Mouse (Mus musculus) MEL-GATA-1-ER (cell line): Measurements from ENCODE around the gene Icam4.
A peak's percentile ranks its signal among the peaks of the same experiment; 100 is the strongest.
"Not testable (repeated sequence)": the region's sequence is repeated elsewhere in the genome, so short reads cannot be mapped to it uniquely, and the experiment has no call there.

Experiments
- DNase-seq: peaks from one replicate; pipeline ENCODE4 v3.0.0-alpha.2; 2012; ENCODE audit warnings: low read depth; ENCODE audit errors: extremely low read depth

Gene Icam4

GRCm38 (mm10) chr9:21029291-21030054 is at the start of gene Icam4:
Gene Icam4 (plus strand): TSS chr9:21029373.
- peak; percentile 94 for DNase-seq

DNA sequence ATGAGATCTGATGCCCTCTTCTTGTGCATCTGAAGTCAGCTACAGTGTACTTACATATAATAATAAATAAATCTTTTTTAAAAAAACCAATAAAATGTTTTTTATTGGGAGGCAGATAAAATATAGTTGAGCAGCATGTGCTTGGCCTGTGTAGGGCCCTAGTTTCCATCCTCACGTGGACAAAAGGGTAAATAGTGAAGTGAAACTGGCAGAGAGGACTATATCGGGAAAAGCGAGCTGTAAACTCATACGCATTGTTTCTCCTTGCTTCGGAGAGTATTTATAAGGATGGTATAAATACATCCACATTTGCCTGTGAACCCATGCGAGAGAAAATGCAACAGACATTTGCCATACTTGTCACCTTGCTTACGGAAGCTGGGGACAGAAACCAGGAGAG is 49.4 kb upstream of the Icam4 start:
- DNase-seq = no peak

DNA sequence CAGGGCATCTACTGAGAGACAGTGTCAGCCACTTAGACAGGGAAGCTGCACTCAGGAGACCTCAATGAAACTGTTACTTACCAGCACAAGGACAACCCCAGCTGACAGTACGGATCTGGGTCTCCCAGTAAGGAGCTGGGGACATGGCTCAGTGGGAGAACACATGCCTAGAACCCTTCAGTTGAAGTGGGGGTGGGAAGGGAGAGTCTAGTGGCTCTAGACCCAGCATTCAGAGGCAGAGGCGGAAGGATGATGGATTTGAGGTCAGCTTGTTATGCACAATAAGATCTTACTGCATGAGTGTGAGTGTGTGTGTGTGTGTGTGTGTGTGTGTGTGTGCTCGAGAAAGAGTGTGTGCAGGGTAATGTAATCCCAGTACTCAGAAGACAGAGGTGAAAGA is 47.0 kb upstream of the Icam4 start:
- no peak for DNase-seq

DNA sequence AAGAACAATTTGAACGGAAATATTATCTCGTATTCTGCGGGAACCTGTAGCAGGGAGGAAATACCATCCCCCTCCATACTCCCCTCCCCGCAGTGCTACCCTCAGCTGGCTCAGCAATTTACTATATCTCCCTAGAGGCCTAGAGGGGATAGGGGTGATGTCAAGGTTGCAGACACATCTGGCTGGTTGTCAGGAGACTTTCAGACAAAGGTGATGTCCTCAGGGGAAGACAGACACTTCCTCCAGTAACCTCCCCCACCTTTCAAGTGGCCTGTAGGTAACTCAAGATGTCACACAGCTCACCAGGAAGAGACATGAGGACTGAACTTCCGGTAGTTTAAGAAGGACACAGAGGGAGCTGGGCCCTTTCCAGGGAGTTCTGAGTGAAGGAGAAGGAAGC is 46.0 kb upstream of the Icam4 start:
- no peak for DNase-seq

DNA sequence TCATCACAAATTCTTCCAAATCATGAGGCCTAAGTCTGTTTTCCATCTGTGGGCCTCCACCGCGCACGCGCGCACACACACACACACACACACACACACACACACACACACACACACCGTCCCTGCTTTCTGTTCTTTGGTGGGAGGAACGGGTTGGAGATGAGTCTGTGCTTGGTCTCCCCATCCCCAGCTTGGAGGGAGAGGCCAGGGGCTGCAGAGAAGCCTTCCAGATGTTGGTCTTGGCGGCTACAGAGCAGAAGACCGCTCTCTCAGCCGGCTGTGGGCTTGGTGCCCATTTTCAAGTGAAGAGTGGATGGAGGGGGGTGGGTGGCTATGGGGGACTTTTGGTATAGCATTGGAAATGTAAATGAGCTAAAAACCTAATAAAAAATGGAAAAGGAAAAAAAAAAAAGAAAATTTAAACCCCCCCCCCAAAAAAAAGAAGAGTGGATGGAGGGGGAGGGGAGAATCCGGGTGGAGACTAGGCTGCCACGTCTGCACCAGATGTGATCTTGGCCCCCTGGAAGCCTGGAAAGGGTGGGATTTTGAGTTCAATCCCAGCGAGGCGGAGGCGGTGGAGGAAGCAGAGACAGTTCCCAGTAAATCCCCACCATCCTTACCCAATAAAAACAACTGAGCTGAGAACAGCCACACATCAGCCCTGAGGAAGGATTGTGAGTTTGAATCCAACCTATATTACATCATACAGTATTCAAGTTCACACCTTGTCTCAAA is 42.1 kb upstream of the Icam4 start:
- DNase-seq = no peak

DNA sequence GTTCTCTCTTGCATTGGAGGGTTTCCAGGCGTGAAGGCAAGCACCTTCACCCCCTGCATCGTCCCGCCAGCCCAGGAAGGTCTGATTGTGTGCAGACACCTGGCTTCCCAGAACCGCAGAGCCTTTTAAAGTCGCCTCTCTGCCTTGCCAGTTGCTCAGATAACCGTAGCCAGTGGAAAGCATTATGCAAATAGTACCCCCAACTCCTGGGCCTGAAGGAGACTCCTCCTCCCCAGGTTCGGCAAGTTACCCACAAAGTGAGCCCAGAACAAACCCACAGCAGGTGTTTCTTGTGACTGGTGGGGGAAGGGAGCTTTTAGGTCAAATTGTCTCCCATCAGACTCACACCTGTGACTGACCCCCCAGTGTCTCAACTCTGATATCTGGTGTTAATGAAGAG is 41.2 kb upstream of the Icam4 start:
- no peak for DNase-seq

DNA sequence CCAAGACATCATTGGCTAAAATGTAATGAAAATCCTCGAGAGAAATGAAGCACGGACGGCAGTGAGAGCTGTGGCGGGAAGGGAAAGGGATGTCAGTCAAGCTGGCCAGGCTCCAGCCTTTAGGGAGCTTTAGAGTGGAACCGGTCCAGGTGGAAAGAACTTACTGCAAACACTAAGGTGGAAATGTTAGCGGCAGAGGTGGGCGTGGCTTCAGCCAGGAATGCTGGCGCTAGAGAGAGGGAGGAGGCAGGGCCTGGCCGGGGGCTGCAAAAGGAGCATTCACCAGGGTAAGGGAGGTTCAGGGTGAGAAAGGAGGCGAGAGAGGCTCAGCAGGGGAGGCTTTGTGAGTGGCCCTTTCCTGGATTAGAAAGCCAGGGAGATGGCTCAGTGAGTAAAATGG is 38.3 kb upstream of the Icam4 start:
- DNase-seq = no peak

GRCm38 (mm10) chr9:20991587-20991986 is 37.6 kb upstream of the Icam4 start:
- DNase-seq = no peak

GRCm38 (mm10) chr9:20993165-20993898 is 35.8 kb upstream of the Icam4 start:
- no peak for DNase-seq

DNA sequence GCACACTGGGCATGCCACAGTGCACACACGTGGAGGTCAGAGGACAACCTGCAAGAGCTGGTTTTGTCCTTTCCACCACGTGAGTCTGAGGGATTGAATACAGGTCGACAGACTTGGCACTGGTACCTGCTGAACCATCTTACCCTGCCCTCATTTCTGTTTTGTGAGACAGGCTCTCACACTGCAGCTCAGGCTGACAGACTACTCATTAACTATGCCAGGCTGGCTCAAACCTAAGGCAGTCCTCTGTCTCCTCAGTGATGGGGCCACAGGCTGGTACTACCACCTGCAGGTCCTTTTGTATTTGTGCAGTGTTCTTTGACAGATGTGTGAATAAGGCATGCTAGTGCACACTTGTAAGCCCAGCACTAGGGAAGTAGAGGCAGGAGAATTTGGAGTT is 34.1 kb upstream of the Icam4 start:
- no peak for DNase-seq

GRCm38 (mm10) chr9:20997065-20997464 is 32.1 kb upstream of the Icam4 start:
- no peak for DNase-seq

DNA sequence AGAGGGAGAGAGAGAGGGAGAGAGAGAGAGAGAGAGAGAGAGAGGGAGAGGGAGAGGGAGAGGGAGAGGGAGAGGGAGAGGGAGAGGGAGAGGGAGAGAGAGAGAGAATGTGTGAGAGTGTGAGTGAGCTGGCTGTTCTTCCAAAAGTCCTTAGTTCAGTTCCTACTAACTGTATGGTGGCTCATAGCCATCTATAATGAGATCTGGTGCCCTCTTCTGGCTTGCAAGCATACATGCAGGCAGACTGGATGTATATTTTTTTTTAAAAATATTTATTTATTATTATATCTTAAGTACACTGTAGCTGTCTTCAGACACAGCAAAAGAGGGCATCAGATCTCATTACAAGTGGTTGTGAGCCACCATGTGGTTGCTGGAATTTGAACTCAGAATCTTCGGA is 30.8 kb upstream of the Icam4 start:
- DNase-seq = not testable (repeated sequence)

GRCm38 (mm10) chr9:21000811-21001210 is 28.4 kb upstream of the Icam4 start:
- no peak for DNase-seq

DNA sequence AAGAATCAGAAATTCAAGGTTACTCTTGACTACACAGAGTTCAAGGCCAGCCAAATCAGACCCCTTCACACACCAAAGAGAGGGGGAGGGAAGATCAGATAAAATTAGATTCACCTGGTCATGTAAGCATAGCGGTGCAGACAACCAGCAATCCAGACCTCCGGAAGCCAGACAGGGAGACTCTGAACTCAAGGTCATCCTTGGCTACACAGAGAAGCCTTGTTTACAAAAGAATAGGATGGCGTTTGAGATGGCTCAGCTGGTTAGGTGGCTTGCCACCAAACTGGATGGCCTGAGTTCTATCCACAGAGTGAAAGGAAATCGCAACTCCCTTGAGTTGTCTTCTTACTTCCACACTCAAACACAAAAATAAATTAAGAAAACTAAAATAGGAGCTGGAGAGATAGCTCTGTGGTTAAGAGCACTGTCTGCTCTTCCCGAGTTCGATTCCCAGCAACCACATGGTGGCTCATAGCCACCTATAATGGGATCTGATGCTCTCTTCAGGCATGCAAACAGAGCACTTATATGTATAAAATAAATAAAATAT is 27.4 kb upstream of the Icam4 start:
- DNase-seq = no peak

DNA sequence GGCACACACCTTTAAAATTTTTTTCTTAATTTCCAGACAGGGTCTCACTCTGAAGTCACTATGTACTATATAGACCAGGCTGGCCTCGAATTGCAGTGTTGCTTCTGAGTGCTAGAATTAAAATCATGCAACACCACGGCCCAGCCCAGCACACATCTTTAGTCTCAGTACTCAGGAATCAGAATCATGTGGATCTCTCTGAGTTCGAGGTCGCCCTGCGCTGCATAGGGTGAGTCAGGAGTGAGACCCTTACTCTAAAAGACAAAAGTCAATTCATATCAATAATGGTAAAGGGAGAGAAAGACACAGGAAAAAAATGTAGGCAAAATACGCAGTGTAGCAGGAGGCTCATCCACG is 26.9 kb upstream of the Icam4 start:
- no peak for DNase-seq

GRCm38 (mm10) chr9:21002627-21003551 is 26.3 kb upstream of the Icam4 start, which contains the start of gene Mrpl4:
Gene Mrpl4 (plus strand): TSS chr9:21002738.
- peak; percentile 97 for DNase-seq

DNA sequence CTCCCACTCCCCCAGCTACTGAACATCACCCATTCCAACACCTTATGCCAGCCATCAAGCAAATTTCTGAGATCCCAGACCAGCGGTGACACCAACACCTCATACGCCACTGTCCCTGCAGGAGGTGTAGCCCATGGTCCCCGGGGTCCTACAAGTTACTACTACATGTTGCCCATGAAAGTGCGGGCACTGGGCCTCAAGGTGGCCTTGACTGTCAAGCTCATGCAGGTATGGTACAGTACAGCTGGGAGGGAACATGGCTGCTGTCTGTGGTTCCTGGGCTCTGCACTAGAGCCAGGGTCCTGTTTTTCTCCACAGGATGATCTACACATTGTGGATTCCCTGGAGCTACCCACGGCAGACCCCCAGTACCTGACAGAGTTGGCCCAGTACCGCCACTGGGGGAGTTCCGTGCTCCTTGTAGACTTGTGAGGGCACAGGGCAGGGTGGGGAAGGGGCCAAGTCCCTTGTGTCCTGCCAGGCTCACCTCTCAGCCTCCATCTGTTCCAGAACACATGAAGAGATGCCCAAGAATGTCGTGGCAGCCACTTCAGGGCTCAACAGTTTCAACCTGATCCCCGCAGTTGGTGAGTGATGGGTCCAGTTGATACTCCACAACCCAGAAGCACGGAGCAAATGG is 21.7 kb upstream of the Icam4 start:
- no peak for DNase-seq

DNA sequence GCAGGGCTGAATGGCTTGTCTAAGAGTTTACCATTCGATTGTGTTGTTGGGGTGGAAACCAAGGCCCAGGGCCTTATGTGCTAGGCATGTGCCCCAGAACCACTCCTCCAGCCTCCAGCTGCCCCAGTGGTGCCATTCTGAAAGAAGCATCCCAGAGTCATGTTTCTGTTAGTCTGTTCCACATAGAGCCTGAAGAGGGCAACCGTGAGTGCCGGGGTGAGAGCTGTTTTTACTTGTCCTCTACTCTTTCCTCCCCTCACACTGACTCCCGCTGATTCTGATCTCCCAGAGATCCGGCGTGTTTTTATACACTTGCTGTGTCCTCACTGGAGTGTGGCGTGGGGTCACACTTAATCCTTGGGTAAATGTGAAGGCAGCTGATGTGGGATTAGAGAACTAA is 21.2 kb upstream of the Icam4 start:
- no peak for DNase-seq

DNA sequence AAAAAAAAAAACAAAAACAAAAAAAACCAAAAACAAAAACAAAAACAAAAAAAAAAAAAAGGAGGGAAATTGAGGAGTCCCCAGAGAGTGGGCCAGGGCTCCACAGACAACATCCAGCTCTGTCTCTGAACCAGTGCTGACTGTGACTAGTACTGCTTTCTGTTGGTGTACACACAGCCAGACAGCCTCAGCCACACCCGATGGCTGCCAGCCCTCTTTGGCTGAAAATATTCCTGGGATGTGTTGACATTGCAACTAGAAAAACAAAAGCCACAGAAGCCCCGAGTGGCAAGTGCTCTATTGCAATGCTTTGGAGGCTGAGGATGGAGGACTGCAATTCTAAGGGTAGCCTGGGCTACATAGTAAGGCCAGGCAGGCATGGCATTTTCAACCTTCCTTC is 18.8 kb upstream of the Icam4 start:
- no peak for DNase-seq

- not testable (repeated sequence) for DNase-seq
Measured at GRCm38 (mm10) chr9:21010939-21011541, 18.1 kb upstream of the Icam4 start.
